Mouse (Mus musculus) embryonic facial prominence, embryonic 13.5 days (tissue): Measurements from ENCODE around the gene Rad51b. TPM values are rescaled to one million over a fixed set of nuclear protein-coding genes. Genes with fewer than 3 reads are reported as not detected.

Experiments
- ATAC-seq: fragments of 200-750 bp; cut with Nextera tagmentation; 2 replicates; pipeline ENCODE4 v1.8.0; 2017; ENCODE audit warnings: low read depth; ENCODE audit not compliant: insufficient number of reproducible peaks, insufficient read depth, low FRiP score, low TSS enrichment
- H3K27ac ChIP-seq: fragments of 300-500 bp; sonication (generic); 2 replicates; pipeline ENCODE4 v1.5.1; 2015; ENCODE audit warnings: moderate library complexity, mild to moderate bottlenecking, inconsistent platforms
- H3K27me3 ChIP-seq: fragments of 300-500 bp; sonication (generic); 2 replicates; pipeline ENCODE4 v1.6.1; 2015; ENCODE audit warnings: mild to moderate bottlenecking, inconsistent platforms
- H3K36me3 ChIP-seq: fragments of 300-500 bp; sonication (generic); 2 replicates; pipeline ENCODE4 v1.6.1; 2015; ENCODE audit warnings: mild to moderate bottlenecking, inconsistent platforms
- H3K4me1 ChIP-seq: fragments of 300-500 bp; sonication (generic); 2 replicates; pipeline ENCODE4 v1.6.1; 2015; ENCODE audit warnings: inconsistent platforms
- H3K4me2 ChIP-seq: fragments of 300-500 bp; sonication (generic); 2 replicates; pipeline ENCODE4 v1.6.1; 2015; ENCODE audit warnings: moderate library complexity, mild to moderate bottlenecking, inconsistent platforms
- H3K4me3 ChIP-seq: fragments of 300-500 bp; sonication (generic); 2 replicates; pipeline ENCODE4 v1.5.1; 2015; ENCODE audit warnings: mild to moderate bottlenecking, inconsistent platforms
- H3K9ac ChIP-seq: fragments of 300-500 bp; sonication (generic); 2 replicates; pipeline ENCODE4 v1.6.1; 2015; ENCODE audit warnings: mild to moderate bottlenecking, inconsistent platforms
- H3K9me3 ChIP-seq: fragments of 300-500 bp; sonication (generic); 2 replicates; pipeline ENCODE4 v1.6.1; 2016; ENCODE audit warnings: inconsistent platforms
- WGBS: fragments of 180-500 bp; shearing (Covaris S2); methylation state at CpG from one replicate; pipeline ENCODE4 v1.1.7; 2015; ENCODE audit warnings: mixed read lengths; 5-methylcytosine and 5-hydroxymethylcytosine counted together
- polyA plus RNA-seq: library from polyadenylated mRNA; unstranded; fragments of >200 nt; fragmentation: Nextera tagmentation; extraction: Ambion mirVana; gene quantifications from 2 replicates; pipeline ENCODE4 v1.2.1, GENCODE M21; 2015

Rad51b gene
- 8.8 and 9.3 TPM in 2 replicates for polyA plus RNA-seq

DNA sequence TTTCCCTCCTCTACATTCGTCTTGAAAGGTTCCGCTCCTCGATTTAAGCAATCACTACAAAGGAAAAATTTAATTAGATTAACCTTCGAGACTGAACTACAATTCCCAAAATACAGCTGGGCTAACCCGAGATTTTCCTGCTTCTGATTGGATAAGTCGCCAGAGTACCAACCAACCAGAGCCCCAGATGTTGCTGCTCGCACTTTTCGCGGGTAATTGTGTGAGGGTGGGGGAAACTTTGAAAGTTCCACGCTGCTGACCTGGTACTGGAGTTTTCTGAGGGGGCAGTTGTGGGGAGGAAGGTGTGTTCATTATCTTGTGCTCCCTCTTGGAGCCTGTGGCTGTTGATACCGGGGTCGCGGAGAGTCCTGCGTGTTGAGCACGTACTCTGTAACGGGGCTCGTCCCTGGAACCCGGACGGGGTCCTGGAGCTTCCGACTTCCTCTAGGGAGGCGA lies at the start of gene Rad51b:
Gene Rad51b (plus strand): TSS at position 162 of the 456 bp plus-strand sequence.
- H3K4me2 ChIP-seq: peak within 1 kb of the TSS; percentile 77
- ATAC-seq: peak; percentile 56; the same call in 1 of the 2 replicates
- no peaks in the 10 kb centered on the region for H3K27me3 ChIP-seq
- H3K36me3 ChIP-seq: 0 out of 2 replicates have a peak, but pooled peaks cover 3% of the 10 kb centered on the region
- peak within 1 kb of the TSS; percentile 84 for H3K27ac ChIP-seq
- H3K9ac ChIP-seq: peak within 1 kb of the TSS; percentile 80
- H3K9me3 ChIP-seq: no peaks in the 10 kb centered on the region
- peak within 1 kb of the TSS; percentile 74 for H3K4me3 ChIP-seq
- H3K4me1 ChIP-seq: peaks cover 14% of the 10 kb centered on the region
- WGBS: under 1% methylated on average over 21 of the region's 21 CpGs

DNA sequence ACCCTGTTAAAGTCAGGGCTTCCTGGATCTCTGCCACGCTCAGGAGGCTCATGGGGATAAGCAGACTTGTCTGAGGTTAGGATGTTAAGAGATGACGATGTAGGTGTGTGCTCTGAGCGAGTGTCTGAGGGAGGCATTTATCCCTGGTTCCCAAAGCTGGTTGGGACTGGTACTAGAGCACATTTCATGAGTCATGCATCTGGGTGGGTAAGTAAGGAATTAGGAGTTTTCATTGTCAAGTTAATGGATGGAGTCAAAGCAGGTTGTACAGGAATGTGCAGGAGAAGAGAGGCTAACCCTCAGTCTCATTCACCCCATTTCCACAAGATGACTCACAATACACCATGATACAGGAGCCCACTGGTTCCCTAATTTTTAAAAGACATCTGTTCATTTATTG lies 49.0 kb upstream of the Rad51b start:
- Histone ChIP-seq H3K4me3 (no peak overlapping the region), H3K9me3 (no peaks in the 10 kb centered on the region), H3K4me1 (no peaks in the 10 kb centered on the region), H3K9ac (no peak overlapping the region), H3K36me3 (peaks cover 96% of the 10 kb centered on the region), H3K27me3 (no peaks in the 10 kb centered on the region), H3K27ac (no peak overlapping the region), H3K4me2 (no peak overlapping the region)
- WGBS: 78% methylated on average over 3 of the region's 3 CpGs
- no peak for ATAC-seq

DNA sequence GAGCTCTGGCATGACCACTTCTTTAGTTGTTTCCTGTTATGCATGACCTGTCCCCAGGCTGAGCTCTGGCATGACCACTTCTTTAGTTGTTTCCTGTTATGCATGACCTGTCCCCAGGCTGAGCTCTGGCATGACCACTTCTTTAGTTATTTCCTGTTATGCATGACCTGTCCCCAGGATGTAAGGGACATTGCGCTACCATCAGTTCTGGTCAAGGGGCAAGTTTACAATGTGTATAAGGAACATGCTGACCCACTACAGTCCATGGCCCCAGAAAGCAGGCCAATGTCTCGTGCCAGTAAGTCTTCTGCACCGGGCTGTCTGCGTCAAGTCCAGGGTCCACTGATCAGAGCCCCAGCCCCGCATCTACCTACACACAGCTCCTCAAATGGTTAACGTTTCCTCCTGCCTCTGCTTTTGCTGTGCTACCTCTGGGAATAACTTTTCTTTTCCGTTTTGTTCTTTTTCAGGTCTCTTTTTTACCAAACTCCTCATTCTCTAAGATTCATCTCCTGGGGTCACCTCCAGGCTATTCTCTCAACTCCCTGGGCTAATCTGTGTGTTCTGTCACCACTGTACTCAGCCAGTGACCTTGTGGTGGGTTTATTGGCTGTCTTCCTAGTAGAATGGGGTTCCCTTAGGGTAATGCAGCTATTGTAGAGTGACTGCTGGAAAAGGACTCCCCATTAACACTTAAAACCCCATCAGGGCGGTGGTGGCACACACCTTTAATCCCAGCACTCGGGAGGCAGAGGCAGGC lies 43.6 kb upstream of the Rad51b start:
- H3K4me2 ChIP-seq: no peak overlapping the region
- ATAC-seq: no peak
- no peaks in the 10 kb centered on the region for H3K4me1 ChIP-seq
- H3K27ac ChIP-seq: no peak overlapping the region
- no peaks in the 10 kb centered on the region for H3K9me3 ChIP-seq
- H3K9ac ChIP-seq: no peak overlapping the region
- H3K36me3 ChIP-seq: peaks cover 88% of the 10 kb centered on the region
- no peaks in the 10 kb centered on the region for H3K27me3 ChIP-seq
- WGBS: 87% methylated on average over 9 of the region's 9 CpGs
- H3K4me3 ChIP-seq: no peak overlapping the region

DNA sequence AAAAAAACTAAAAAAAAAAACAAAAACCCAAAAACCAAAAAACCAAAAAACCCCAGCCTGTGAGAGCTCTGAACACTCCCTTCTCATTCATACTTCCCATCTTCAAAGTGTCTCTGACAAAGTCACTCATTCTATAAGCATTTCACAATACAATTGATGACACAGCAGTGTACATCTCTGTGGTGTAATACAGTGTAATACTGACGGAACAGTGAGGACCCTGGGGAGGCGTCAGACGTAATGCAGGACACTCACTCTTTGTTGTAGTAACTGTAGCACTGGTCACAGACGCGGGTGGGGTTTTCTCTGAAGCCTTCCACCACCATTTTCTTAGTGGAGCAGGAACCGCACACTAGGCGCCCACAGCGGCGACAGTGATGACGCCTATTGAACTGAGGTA lies 42.1 kb upstream of the Rad51b start:
- no peak overlapping the region for H3K4me2 ChIP-seq
- H3K27ac ChIP-seq: no peak overlapping the region
- ATAC-seq: no peak
- WGBS: 91% methylated on average over 10 of the region's 10 CpGs
- peaks cover 81% of the 10 kb centered on the region for H3K36me3 ChIP-seq
- H3K4me1 ChIP-seq: no peaks in the 10 kb centered on the region
- no peak overlapping the region for H3K4me3 ChIP-seq
- H3K9ac ChIP-seq: no peak overlapping the region
- H3K9me3 ChIP-seq: no peaks in the 10 kb centered on the region
- H3K27me3 ChIP-seq: no peaks in the 10 kb centered on the region

DNA sequence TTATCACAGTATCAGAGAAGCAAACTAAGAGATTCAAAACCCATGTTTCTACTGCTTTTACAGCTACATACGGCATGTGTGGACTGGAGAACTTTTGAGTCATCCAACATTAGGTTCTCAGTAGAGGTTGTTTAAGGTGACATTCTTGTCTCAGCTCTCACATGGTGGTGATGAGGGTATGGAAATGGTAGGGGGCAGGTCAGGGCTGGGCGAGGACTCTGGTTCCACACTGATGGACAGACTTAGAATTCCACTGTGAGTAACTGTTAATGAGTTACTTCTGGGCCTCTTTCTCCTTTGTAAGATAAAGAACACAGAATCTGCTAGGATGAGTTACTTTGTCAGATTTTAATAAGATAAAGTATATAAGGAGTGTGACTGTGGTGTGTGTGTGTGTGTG lies 36.9 kb upstream of the Rad51b start:
- WGBS: 84% methylated on average over 2 of the region's 2 CpGs
- Histone ChIP-seq H3K4me3 (no peak overlapping the region), H3K27me3 (no peaks in the 10 kb centered on the region), H3K36me3 (peaks cover 74% of the 10 kb centered on the region), H3K9ac (no peak overlapping the region), H3K4me1 (no peaks in the 10 kb centered on the region), H3K4me2 (no peak overlapping the region), H3K27ac (no peak overlapping the region), H3K9me3 (no peaks in the 10 kb centered on the region)
- no peak for ATAC-seq

DNA sequence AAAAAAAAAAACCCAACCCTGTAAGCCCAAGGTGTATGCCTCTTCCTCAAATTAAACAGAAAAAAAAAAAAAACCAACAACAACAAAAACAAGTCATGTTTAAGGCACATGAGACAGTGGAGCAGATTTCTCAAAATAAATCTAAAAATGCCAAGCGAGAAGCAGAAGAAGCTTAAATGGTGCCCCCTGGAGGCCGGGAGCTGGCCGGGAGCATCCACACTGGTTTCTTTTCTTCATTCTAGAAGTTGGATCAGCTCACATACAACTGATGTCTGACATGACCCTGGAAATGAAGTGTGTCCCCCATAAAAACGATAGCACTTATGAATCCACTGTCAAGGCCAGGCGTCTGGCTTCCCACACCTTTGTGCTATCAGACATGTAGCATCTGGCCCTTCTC lies 36.0 kb upstream of the Rad51b start:
- WGBS: 47% methylated on average over 5 of the region's 5 CpGs
- no peak overlapping the region for H3K4me2 ChIP-seq
- peaks cover 77% of the 10 kb centered on the region for H3K36me3 ChIP-seq
- H3K4me1 ChIP-seq: no peaks in the 10 kb centered on the region
- H3K4me3 ChIP-seq: no peak overlapping the region
- no peaks in the 10 kb centered on the region for H3K9me3 ChIP-seq
- no peak overlapping the region for H3K9ac ChIP-seq
- no peaks in the 10 kb centered on the region for H3K27me3 ChIP-seq
- no peak for ATAC-seq
- H3K27ac ChIP-seq: no peak overlapping the region

DNA sequence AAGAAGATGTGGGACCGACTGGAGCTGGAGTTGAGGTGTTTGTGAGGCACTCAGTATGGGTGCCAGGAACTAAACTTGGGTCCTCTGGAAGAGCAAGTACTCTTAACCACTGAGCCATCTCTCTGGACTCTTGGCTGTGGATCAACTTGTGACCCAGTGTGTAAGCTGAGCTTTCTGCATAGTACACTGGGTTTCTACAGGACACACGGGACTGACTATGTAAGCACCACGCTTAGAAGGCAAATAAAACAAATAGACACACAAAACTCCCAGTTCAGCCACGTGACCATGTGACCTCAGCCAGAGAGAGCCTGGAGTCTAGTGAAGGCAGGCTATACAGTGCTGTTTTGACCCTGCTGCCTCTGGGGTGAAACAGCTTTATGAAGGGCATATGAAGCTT lies 24.5 kb upstream of the Rad51b start:
- H3K4me1 ChIP-seq: no peaks in the 10 kb centered on the region
- H3K9me3 ChIP-seq: no peaks in the 10 kb centered on the region
- H3K27me3 ChIP-seq: no peaks in the 10 kb centered on the region
- WGBS: 83% methylated on average over 4 of the region's 4 CpGs
- no peak overlapping the region for H3K27ac ChIP-seq
- no peak for ATAC-seq
- H3K9ac ChIP-seq: no peak overlapping the region
- peaks cover 97% of the 10 kb centered on the region for H3K36me3 ChIP-seq
- H3K4me3 ChIP-seq: no peak overlapping the region
- H3K4me2 ChIP-seq: no peak overlapping the region

DNA sequence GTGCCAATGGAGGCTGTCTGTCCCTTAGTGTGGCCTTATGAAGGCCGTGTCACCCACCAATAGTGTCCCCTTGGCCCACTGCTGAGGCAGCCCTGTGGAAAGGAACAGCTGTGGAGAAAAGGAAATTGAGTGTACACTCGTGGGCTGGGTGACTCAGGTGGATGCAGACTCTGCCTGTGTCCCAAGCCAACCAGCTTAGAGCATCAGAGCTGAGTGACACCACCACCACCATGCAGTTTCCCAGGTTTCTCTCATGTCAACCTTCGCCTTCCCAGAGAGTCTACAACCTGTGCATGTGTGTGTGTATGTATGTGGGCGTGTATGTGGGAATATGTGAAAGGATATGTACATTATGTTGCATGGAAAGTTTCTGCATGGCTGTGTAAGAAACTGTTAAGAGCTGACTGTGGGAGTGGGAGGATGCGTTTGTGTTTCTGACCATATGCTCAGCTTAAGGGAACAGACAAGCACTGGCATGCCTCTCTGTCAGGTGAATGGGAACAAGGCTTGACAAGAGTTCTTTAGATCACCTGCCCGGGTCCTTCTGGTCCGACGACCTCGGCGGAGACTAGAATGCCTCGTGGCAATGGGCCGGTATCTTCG lies 17.5 kb upstream of the Rad51b start:
- 83% methylated on average over 13 of the region's 13 CpGs for WGBS
- Histone ChIP-seq H3K9me3 (no peaks in the 10 kb centered on the region), H3K27ac (no peak overlapping the region), H3K36me3 (peaks cover 92% of the 10 kb centered on the region), H3K27me3 (no peaks in the 10 kb centered on the region), H3K4me1 (no peaks in the 10 kb centered on the region), H3K4me3 (no peak overlapping the region), H3K9ac (no peak overlapping the region), H3K4me2 (no peak overlapping the region)
- ATAC-seq: no peak

DNA sequence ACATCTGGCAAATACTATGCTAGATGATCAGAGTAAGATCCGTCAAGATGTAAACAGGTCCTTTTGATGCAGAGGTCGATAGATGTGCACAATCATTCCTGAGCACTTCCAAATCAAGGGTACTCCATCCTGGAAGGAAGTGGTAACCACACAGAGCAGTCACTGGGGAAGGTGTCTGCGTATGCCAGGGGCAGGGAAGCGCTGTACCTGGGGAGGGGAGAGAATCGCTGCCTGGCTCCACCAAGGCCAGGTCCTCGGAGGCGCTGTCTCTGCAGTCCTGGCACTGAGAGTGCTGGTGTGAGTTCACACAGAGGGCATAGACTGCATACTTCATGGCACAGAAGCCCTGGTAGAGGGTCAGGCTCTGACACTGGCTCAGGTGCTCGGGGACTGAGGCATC lies 14.5 kb upstream of the Rad51b start:
- no peak overlapping the region for H3K4me3 ChIP-seq
- no peaks in the 10 kb centered on the region for H3K9me3 ChIP-seq
- H3K4me2 ChIP-seq: no peak overlapping the region
- 0 out of 2 replicates have a peak overlapping the region, but pooled peaks have one; percentile 44 for H3K27ac ChIP-seq
- no peak overlapping the region for H3K9ac ChIP-seq
- no peak for ATAC-seq
- peaks cover 92% of the 10 kb centered on the region for H3K36me3 ChIP-seq
- 87% methylated on average over 8 of the region's 8 CpGs for WGBS
- H3K27me3 ChIP-seq: no peaks in the 10 kb centered on the region
- H3K4me1 ChIP-seq: no peaks in the 10 kb centered on the region

DNA sequence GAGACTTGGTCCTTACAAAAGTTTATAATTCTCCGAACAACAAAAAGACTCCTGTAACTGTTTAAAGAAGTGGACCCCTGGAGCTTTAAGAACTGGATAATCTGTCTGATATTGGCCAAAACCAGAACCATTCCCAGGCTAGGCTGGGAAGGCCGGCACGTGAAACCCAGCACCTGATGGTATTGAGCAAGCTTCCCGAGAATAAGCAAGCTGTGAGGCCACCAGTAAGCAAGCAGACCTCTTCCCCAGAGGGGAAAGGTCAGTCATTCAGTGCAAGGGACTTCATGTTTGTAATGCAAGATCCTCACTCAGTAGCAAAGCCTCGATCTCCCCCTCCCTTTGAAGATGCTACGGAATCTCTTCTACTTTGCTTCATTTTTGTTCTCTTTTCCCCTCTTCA lies 4.2 kb upstream of the Rad51b start:
- no peak overlapping the region for H3K9ac ChIP-seq
- WGBS: 72% methylated on average over 6 of the region's 6 CpGs
- peaks cover 22% of the 10 kb centered on the region for H3K36me3 ChIP-seq
- ATAC-seq: no peak
- H3K27ac ChIP-seq: peak overlapping the region; percentile 4; the same call in 1 of the 2 replicates
- no peaks in the 10 kb centered on the region for H3K9me3 ChIP-seq
- peaks cover 13% of the 10 kb centered on the region for H3K4me1 ChIP-seq
- no peak overlapping the region for H3K4me3 ChIP-seq
- no peaks in the 10 kb centered on the region for H3K27me3 ChIP-seq
- no peak overlapping the region for H3K4me2 ChIP-seq

DNA sequence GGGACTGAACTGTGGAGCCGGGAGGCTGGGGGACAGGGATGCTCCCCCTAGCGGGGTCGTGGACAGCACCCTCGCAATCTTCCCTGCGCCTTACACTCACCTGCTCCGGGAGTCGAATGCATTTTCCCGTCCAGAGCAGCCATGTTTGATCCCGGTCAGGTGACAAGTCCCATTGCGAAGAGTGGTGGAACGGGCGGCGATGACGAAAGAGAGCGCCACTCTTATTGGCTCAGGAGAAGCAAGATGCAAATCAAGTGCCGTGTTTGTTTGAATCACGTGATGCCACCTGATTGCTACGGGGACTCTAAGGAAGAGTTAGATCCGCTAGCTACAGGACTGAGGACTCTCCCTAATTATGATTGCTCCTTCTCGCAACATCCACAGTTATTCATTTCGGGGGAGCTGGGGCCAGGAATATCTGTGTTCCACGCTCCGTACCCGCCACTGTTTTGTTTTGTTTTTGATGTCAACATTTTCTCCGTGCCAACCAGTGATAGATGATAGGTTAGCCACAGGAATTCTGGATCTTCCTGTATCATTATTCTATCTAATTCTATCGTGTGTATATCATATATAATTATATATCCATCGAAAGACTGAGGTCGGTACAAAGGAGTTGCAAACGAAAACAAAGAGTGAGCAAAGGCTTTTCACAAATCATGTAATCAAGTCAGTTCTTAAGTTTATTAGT lies 811 bp upstream of the Rad51b start, which contains the start of gene Zfyve26:
Gene Zfyve26 (minus strand): TSS at position 179 of the 691 bp plus-strand sequence.
- peak within 1 kb of the TSS; percentile 77 for H3K4me2 ChIP-seq
- ATAC-seq: peak; percentile 94
- peak within 1 kb of the TSS; percentile 74 for H3K4me3 ChIP-seq
- peaks cover 14% of the 10 kb centered on the region for H3K4me1 ChIP-seq
- H3K27me3 ChIP-seq: no peaks in the 10 kb centered on the region
- no peaks in the 10 kb centered on the region for H3K9me3 ChIP-seq
- H3K27ac ChIP-seq: peak within 1 kb of the TSS; percentile 84
- H3K9ac ChIP-seq: peak within 1 kb of the TSS; percentile 80
- under 1% methylated on average over 29 of the region's 29 CpGs for WGBS
- H3K36me3 ChIP-seq: peaks cover 7% of the 10 kb centered on the region; the same call in 1 of the 2 replicates
